Mouse (Mus musculus): ENCODE data around the gene Crp. TPM values are rescaled to one million over a fixed set of nuclear protein-coding genes. Genes with fewer than 3 reads are reported as not detected.

Crp gene
- total RNA-seq, 2 experiments from 2014 or later = not detected

DNA sequence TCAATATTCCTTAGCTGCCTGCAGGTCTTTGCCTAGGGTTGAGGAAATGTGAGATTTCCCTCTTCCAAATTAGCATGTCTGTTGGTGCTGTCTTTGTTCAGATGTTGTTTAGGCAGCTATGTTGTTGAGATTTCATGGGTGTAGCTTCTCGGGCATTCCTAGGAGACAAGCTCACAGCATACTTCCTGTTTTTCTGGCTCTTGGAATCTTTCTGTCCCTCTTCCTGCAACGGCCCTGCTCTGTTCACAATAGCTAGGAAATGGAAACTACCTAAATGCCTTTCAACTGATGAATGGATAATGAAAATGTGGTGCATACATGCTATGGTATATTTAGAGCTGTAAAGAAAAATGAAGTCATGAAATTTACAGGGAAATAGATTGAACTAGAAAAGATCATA is 13.5 kb downstream of the Crp start:
- DNase-seq (ENCODE audit: low spot score in 2 of 2) = no peak

DNA sequence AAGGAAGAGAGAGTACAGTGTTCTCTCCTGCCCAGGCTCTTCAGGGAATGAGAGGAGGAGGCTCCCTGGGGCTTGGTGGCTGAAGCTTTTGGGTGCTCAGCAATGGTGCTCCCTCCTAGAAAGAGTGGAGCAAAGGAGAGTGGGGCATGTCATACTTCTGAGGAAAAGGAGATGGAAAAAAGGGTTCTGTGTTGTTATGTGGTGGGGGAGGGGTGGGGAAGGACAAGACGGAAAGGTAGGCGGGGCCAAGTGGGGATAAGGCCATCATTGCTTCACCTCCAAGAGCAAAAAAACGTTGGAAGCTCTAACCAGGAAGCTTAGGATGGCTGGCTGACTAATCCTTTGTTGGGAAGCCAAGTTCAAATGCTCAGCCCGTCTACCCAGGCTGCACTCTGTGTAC is 14.1 kb downstream of the Crp start:
- no peak for DNase-seq (ENCODE audit: low spot score in 2 of 2)

DNA sequence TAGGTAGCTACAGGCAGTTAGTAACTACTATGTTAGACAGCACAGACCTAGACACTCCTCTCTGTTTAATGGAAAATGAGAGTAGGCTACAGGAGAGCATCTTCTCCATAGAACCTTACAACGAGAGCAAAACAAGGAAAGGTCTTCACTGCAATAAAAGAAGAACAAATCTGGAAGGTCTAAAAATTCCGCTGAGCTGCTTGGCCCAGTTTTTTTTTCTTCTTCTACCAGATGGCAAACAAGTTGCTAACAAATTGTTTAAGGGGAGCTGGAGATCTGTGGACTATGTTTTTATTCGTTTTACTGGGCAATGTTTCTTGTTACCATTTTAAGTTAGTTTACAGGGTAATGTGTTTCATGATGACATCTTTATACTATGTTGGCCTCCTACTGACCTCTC is 53.4 kb downstream of the Crp start:
- DNase-seq (ENCODE audit: low spot score in 2 of 2) = no peak

DNA sequence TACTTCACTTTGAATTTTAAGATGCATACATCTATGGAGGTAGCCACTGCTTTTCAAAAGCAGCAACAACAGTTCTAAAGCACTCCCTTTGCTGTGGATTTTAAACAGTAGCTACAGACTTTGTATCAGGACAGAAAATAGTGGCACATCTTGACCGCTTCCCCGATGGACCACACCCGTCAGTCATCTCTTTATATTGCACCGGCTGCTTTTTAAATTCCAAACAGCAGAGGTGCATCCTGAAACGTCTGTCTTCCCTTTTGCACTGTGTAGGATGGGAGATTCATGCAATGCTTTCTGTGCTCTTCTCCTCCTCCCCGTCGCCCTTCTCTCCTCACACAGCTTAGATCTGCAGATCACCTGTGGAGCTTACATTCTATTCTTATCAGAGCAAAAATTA is 57.3 kb downstream of the Crp start:
- DNase-seq (ENCODE audit: low spot score in 2 of 2) = no peak

DNA sequence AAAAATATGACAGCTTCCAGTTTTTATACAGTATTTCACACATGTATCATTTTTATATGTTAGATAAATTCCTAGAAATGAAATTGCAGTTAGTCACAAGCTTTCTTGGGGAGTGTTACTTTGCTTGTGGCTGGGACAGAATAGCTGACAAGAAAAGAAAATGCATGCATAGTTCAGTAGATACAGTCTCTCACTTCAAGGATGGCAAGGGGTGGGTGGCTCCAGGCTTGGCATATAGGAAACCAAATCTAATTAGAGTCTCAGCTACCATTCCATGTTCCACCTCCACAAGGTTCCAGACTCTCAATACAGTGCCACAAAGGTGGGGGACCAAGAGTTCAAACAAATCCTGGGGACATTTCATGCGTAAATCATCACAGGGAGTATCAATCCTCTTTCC is 61.7 kb downstream of the Crp start:
- no peak for DNase-seq (ENCODE audit: low spot score in 2 of 2)

DNA sequence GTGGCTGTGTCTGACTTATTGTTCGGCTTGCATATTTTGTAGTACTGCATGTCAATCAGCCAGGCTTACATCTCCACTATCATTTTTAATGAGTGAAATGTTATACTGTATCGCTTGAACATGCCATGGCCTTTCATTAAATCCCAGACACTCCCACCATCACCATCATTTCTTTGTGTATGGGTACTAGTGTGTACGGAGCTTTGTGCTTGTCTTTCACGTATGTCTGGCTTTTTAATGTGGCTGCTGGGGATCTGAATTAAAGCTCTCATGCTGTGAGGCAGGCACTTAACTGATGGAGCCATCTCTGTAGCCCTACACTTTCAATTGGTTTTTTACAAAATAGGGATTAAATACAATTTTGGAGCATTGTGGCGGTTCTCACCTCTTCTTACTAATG is 81.3 kb downstream of the Crp start:
- DNase-seq (ENCODE audit: low spot score in 2 of 2) = no peak

DNA sequence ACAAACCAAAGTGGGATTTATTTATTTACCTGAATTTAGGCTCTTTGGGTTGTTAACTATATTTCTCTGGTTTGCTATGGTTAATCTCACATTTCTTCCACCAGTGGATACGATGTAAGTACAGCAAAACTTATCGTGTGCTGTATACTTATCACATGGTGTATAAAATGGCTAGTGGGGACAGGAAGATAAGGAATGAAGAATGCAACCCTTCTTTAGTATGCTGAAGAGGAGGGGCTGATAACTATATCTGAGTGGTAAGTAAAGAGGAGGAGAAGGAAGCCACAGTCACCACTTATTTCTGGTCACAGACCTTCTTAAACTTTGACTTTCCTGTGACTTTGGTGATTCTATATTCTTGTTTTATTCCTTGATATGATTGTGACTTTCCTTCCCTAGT is 87.5 kb downstream of the Crp start:
- DNase-seq (ENCODE audit: low spot score in 2 of 2) = no peak

DNA sequence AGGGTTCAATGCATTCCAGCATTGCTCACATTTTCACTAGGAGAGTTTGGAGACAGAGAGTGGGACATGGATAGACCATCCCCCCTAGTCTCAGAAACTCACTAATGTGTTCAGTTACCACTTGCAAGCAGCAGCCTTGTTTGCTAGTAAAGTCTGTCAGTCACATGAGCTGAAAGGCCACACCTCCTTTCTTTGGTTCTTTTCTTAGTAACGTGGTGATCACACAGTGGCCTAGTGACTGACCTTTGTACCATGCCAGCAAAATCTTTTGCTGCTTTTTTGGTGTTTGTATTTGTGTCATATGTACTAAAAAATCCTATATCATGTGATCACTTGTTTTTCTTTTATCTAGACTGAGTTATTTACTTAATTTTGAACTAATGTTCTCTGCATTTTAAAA is 88.0 kb downstream of the Crp start:
- DNase-seq (ENCODE audit: low spot score in 2 of 2) = no peak

DNA sequence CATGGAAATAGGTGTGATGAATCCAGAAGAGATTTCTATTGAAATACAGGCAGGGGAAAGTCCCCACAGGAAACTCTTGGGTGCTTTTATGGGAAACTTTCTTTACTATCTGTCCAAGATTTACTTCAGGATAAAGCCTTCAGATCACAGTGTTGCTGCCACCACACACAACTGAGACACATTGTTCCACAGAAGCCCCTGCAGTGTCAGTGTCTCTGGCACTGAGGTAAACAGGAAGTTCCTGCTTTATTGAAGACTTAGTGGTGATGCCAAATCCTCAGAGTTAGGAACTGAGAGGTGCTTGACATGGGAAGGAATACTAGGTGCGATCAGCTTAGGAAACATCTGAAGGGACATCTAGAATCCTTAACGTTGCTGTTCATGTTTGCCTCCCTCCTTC is 131.1 kb downstream of the Crp start:
- no peak for DNase-seq (ENCODE audit: low spot score in 2 of 2)

DNA sequence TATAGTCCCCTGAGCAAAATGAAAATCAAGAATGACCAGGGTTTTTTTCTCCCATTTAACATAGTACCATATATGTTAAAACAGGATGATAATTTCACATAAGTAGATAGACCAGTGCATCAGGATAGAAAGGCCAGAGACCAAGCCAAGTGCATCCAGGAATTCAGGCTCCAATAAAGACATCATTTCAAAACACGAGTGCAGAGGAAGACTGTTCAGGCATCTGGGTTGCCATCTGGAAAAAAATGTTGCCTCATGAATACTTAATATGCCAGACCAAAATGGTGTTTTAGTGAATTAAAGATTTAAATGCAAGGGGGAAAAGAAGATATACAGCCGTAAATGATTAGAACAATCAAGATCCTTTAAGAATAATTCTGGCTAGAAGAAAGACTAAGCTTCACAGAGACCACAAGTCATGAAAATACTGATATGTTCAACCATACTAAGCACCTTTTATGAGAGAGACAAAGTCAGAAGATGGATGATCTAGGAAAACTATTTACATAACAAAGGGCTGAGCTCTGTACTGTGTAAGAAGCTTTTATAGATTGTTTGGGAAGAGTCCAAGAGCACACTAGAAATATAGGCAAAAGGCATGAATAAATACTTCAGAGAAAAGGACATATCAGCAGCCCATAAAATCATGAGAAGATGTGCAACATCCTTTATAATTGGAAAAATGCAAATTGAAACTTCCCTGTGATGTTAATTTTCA is 149.3 kb downstream of the Crp start:
- no peak for DNase-seq (ENCODE audit: low spot score in 2 of 2)

DNA sequence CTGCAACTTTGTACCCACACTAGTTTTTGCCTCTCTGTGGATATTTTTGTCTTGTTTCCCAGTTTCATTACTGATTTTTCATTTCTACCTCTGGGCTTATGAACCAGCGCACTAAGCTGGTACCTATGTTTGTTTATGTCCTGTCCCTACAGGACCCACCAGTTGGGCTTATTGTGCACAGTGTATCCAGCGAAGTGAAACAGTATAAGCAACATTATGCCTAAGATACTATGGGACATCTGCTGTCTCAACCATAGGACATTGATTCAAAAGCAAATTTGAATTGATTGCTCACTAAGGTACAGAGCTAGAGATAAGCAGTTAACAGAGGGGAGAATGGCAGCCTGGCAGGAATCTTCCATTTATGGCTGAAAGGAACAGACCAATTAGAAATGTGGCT is 150.3 kb downstream of the Crp start:
- no peak for DNase-seq (ENCODE audit: low spot score in 2 of 2)

DNA sequence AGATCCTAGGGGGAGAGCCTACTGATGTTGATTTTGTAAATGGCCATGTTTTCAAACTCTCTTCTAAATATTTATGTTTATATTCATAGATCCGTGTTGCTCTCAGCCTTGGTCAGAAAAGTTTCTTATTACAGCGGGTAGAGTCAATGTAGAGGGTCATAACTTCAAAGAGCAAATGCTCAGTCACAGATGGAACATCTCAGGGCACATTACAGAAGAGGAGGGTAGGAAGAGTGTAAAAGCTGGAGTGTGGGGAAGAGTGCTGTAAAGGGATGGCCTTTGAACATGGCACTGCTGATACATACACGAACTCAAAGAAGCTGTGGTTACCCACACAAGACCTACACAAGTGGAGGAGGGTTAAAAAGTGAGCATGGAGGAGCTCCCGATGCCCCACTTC is 177.4 kb downstream of the Crp start:
- no peak for DNase-seq (ENCODE audit: low spot score in 2 of 2)

DNA sequence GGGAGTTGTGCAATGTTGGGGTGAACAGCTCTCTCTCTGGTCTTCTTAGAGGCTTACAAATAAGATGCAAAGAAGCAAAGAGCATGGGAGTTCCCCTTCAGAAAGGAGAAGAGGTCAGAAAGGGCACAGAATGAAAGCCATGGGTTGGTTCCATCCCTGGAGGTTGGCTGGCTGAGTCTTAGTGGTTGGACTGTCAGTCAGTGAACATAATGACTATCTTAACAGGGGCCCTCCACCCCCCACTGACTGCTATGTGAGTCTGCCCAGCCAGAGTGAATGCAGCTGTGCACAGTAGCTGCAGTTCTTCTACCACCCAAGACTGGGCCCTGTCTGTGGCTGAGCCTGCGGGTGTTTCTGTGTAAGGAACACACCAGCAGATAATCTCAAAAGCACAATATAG is 178.8 kb downstream of the Crp start:
- DNase-seq (ENCODE audit: low spot score in 2 of 2) = no peak

Other genes with a start within 250 kb of the Crp start
- 1 to 10 TPM in 1 of 2 experiments, under 1 TPM in 1; 0.64 to 1.1 TPM for gene Slamf9, start 222.7 kb upstream of the Crp start, total RNA-seq (2021)
- 10 to 100 TPM; 13.9 to 15.5 TPM for gene Igsf9, start 216.3 kb upstream of the Crp start, total RNA-seq (2021)
- 10 to 100 TPM; 20.7 to 21.4 TPM for gene Tagln2, start 198.0 kb upstream of the Crp start, total RNA-seq (2021)
- 1 to 10 TPM; 3.3 to 4.9 TPM for gene Cfap45, start 177.3 kb upstream of the Crp start, total RNA-seq (2021)
- under 1 TPM; 0.51 to 0.85 TPM for gene Vsig8, start 142.1 kb upstream of the Crp start, total RNA-seq (2021)
- not detected for gene Slamf8, start 107.5 kb upstream of the Crp start, total RNA-seq (2021)
- under 1 TPM in 1 of 2 experiments, not detected in 1; 0.25 TPM for gene Fcrl6, start 95.5 kb upstream of the Crp start, total RNA-seq (2021)
- gene Dusp23, start 65.1 kb upstream of the Crp start, total RNA-seq (2021) = 1 to 10 TPM; 8.3 to 8.9 TPM
- not detected for gene Apcs, start 197.0 kb downstream of the Crp start, total RNA-seq (2021)